Mouse (Mus musculus): Measurements from ENCODE around the gene Lurap1. TPM values are rescaled to one million over a fixed set of nuclear protein-coding genes. Genes with fewer than 3 reads are reported as not detected.

Gene Lurap1
- polyA plus RNA-seq, 1 experiment from 2014 or later = 0.16 TPM

GRCm38 (mm10) chr4:116174466-116175116 is 23.5 kb upstream of the Lurap1 start:
- Histone ChIP-seq H3K9me3 (replicated peaks) (no peaks in the 10 kb centered on the region), H3K4me1 (replicated peaks) (peaks cover 35% of the 10 kb centered on the region), H3K4me3 (replicated peaks) (no peak overlapping the region), H3K4me2 (no peak overlapping the region), H3K27me3 (peaks cover 28% of the 10 kb centered on the region), H3K27ac (replicated peaks) (no peak overlapping the region), H3K36me3 (replicated peaks) (no peaks in the 10 kb centered on the region), H3K9ac (no peak overlapping the region)
- no peak for ATAC-seq (ENCODE audit: insufficient read depth)
- 35% methylated on average over 6 of the region's 6 CpGs for WGBS (ENCODE audit: insufficient replicate concordance)

DNA sequence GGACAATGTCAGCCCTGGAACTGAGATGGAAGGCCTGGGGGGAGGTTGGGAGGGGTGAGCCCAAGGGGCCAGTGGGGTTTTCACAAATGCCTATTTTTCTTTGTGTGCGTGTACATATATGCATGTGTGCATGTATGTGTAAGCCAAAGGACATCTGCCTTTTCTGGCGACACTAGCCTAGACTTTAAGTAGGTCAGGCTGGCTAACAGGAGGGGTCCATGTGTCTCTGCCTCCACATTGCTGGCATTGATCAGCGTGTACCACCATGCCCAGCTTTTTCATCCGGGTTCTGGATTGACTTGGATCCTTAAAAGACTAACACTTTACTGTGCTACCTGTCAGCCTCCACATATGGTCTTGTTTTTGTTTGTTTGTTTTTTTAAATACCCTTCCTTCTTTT is 22.6 kb upstream of the Lurap1 start:
- 76% methylated on average over 4 of the region's 4 CpGs for WGBS (ENCODE audit: insufficient replicate concordance)
- no peaks in the 10 kb centered on the region for H3K9me3 ChIP-seq (replicated peaks)
- H3K27ac ChIP-seq (replicated peaks) = no peak overlapping the region
- H3K36me3 ChIP-seq (replicated peaks) = no peaks in the 10 kb centered on the region
- ATAC-seq (ENCODE audit: insufficient read depth) = no peak
- peaks cover 35% of the 10 kb centered on the region for H3K4me1 ChIP-seq (replicated peaks)
- H3K4me2 ChIP-seq = no peak overlapping the region
- H3K4me3 ChIP-seq (replicated peaks) = no peak overlapping the region
- no peak overlapping the region for H3K9ac ChIP-seq
- H3K27me3 ChIP-seq = peaks cover 20% of the 10 kb centered on the region

DNA sequence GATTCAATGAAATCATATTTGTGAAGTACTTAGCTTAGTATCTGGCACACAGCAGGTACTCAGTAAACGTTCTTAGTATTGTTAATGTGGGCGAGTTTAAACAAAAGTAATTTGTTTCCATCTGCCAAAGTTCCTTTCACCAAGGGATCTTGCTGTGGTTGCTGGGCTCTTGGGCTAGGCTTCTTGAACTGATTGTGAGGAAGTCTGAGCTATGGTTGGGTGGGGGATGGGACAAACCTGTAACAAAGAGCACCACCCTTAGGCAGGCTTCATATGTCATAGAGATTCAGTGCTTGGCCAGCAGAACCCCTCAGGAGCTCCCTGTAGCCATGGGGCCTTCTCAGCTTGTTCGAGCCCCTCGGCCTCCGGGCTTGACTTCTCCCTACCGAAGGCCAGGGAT is 21.9 kb upstream of the Lurap1 start, which contains the start of the genes 1700042G07Rik and Gm49337:
TSS of gene 1700042G07Rik (plus strand) at position 301 of the 400 bp plus-strand sequence.
TSS of gene Gm49337 (plus strand) at position 313 of the 400 bp plus-strand sequence.
- no peak for ATAC-seq (ENCODE audit: insufficient read depth)

DNA sequence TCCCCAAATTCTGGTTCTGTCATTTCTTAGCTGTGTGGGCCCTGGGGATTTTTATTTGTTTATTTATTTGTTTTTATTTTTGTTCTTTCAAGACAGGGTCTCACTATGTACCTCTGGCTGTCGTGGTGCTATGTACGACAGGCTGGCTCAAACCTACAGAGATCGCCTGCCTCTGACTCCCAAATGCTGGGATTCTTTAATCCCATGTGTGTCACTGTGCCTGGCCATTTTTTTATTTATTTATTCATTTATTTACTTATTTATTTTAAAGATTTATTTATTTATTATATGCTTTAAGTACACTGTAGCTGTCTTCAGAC is 18.2 kb upstream of the Lurap1 start:
- no peak for ATAC-seq (ENCODE audit: insufficient read depth)
- Histone ChIP-seq H3K4me1 (replicated peaks) (peaks cover 9% of the 10 kb centered on the region), H3K27me3 (0 out of 2 replicates have a peak, but pooled peaks cover 4% of the 10 kb centered on the region), H3K36me3 (replicated peaks) (no peaks in the 10 kb centered on the region), H3K9ac (no peak overlapping the region), H3K4me3 (replicated peaks) (no peak overlapping the region), H3K4me2 (no peak overlapping the region), H3K27ac (replicated peaks) (no peak overlapping the region), H3K9me3 (replicated peaks) (no peaks in the 10 kb centered on the region)
- 63% methylated on average over 3 of the region's 3 CpGs for WGBS (ENCODE audit: insufficient replicate concordance)

More for the DNA sequence above, 21.9 kb upstream of the Lurap1 start, which contains the start of the genes 1700042G07Rik and Gm49337:
- Histone ChIP-seq H3K27me3 (peaks cover 16% of the 10 kb centered on the region), H3K36me3 (replicated peaks) (no peaks in the 10 kb centered on the region), H3K4me1 (replicated peaks) (peaks cover 35% of the 10 kb centered on the region), H3K9me3 (replicated peaks) (no peaks in the 10 kb centered on the region), H3K9ac (no peak within 1 kb of the TSS), H3K4me3 (replicated peaks) (no peak within 1 kb of the TSS), H3K4me2 (no peak within 1 kb of the TSS), H3K27ac (replicated peaks) (no peak within 1 kb of the TSS)
- 70% methylated on average over 6 of the region's 6 CpGs for WGBS (ENCODE audit: insufficient replicate concordance)

GRCm38 (mm10) chr4:116168617-116169352 is 17.6 kb upstream of the Lurap1 start:
- H3K4me3 ChIP-seq (replicated peaks) = no peak overlapping the region
- 0 out of 2 replicates have a peak, but pooled peaks cover 4% of the 10 kb centered on the region for H3K27me3 ChIP-seq
- H3K27ac ChIP-seq (replicated peaks) = no peak overlapping the region
- WGBS (ENCODE audit: insufficient replicate concordance) = 62% methylated on average over 7 of the region's 8 CpGs
- no peaks in the 10 kb centered on the region for H3K36me3 ChIP-seq (replicated peaks)
- no peak for ATAC-seq (ENCODE audit: insufficient read depth)
- H3K9me3 ChIP-seq (replicated peaks) = no peaks in the 10 kb centered on the region
- H3K4me1 ChIP-seq (replicated peaks) = peaks cover 5% of the 10 kb centered on the region; the same call in 1 of the 2 replicates
- no peak overlapping the region for H3K4me2 ChIP-seq
- H3K9ac ChIP-seq = no peak overlapping the region

GRCm38 (mm10) chr4:116167404-116167803 is 16.3 kb upstream of the Lurap1 start, which contains the start of gene Tspan1:
Gene Tspan1, minus strand, starts transcription at chr4:116167601.
- 23% methylated on average over 7 of the region's 7 CpGs for WGBS (ENCODE audit: insufficient replicate concordance)
- H3K9me3 ChIP-seq (replicated peaks) = no peaks in the 10 kb centered on the region
- H3K4me1 ChIP-seq (replicated peaks) = peaks cover 9% of the 10 kb centered on the region; the same call in 1 of the 2 replicates
- H3K4me2 ChIP-seq = no peak within 1 kb of the TSS
- no peak within 1 kb of the TSS for H3K4me3 ChIP-seq (replicated peaks)
- H3K27me3 ChIP-seq = 0 out of 2 replicates have a peak, but pooled peaks cover 4% of the 10 kb centered on the region
- no peak for ATAC-seq (ENCODE audit: insufficient read depth)
- no peak within 1 kb of the TSS for H3K9ac ChIP-seq
- no peaks in the 10 kb centered on the region for H3K36me3 ChIP-seq (replicated peaks)
- no peak within 1 kb of the TSS for H3K27ac ChIP-seq (replicated peaks)

GRCm38 (mm10) chr4:116165708-116166407 is 14.7 kb upstream of the Lurap1 start:
- Histone ChIP-seq H3K27ac (replicated peaks) (no peak overlapping the region), H3K4me3 (replicated peaks) (no peak overlapping the region), H3K4me1 (replicated peaks) (peaks cover 11% of the 10 kb centered on the region; the same call in 1 of the 2 replicates), H3K9ac (no peak overlapping the region), H3K36me3 (replicated peaks) (no peaks in the 10 kb centered on the region), H3K4me2 (no peak overlapping the region), H3K9me3 (replicated peaks) (no peaks in the 10 kb centered on the region), H3K27me3 (0 out of 2 replicates have a peak, but pooled peaks cover 4% of the 10 kb centered on the region)
- ATAC-seq (ENCODE audit: insufficient read depth) = no peak
- WGBS (ENCODE audit: insufficient replicate concordance) = 39% methylated on average over 8 of the region's 8 CpGs

- Histone ChIP-seq H3K9me3 (replicated peaks) (no peaks in the 10 kb centered on the region), H3K36me3 (replicated peaks) (no peaks in the 10 kb centered on the region), H3K4me3 (replicated peaks) (no peak overlapping the region), H3K4me1 (replicated peaks) (peaks cover 11% of the 10 kb centered on the region; the same call in 1 of the 2 replicates), H3K27me3 (0 out of 2 replicates have a peak, but pooled peaks cover 4% of the 10 kb centered on the region), H3K9ac (no peak overlapping the region), H3K4me2 (no peak overlapping the region), H3K27ac (replicated peaks) (no peak overlapping the region)
- ATAC-seq (ENCODE audit: insufficient read depth) = no peak
- WGBS (ENCODE audit: insufficient replicate concordance) = 58% methylated on average over 2 of the region's 2 CpGs
Measured at GRCm38 (mm10) chr4:116164759-116165554, 13.8 kb upstream of the Lurap1 start.

DNA sequence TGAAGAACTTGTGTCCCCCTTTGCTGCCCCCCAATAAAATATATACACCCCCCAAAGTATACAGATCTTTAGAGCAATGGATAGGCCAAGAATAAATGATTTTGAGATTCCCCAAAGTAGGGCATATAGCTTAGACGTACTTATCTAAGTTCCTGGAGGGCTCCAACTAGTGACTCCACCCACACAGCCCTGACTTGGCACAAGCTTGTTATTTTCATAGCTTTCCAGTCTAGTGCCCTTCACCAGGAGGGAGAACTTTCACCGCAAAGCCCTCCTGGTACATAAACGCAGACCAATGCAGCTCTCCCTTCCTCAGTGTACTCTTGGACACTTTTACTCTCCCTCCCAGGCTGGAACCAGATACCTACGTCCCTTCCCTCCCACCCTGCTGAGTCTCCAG is 11.0 kb upstream of the Lurap1 start:
- Histone ChIP-seq H3K4me1 (replicated peaks) (peaks cover 6% of the 10 kb centered on the region; the same call in 1 of the 2 replicates), H3K27me3 (0 out of 2 replicates have a peak, but pooled peaks cover 4% of the 10 kb centered on the region), H3K9ac (no peak overlapping the region), H3K4me3 (replicated peaks) (no peak overlapping the region), H3K4me2 (no peak overlapping the region), H3K36me3 (replicated peaks) (peaks cover 22% of the 10 kb centered on the region), H3K27ac (replicated peaks) (no peak overlapping the region), H3K9me3 (replicated peaks) (no peaks in the 10 kb centered on the region)
- WGBS (ENCODE audit: insufficient replicate concordance) = 51% methylated on average over 4 of the region's 4 CpGs
- ATAC-seq (ENCODE audit: insufficient read depth) = no peak; the same call in 1 of the 2 replicates

DNA sequence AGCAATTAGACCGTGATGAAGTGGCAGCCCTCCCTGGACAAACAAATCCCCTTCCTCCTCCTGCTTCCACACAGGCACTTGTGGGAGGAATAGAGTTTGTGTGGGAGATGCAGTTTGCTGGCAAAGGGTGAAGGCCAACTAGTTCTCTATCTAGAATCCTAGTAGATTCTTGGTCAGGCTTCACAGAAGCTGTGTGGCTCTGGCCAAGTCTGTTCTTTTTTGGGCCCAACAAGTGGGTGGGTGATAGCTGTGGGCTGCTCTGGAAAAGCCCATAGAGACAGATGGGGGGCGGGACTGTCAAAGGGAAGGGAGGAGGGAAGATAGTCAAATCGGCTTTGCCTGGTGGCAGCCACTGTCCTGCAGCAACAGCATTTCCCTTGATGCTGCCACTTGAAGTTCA is 9.6 kb upstream of the Lurap1 start:
- Histone ChIP-seq H3K27me3 (no peaks in the 10 kb centered on the region), H3K9ac (no peak overlapping the region), H3K36me3 (replicated peaks) (peaks cover 35% of the 10 kb centered on the region), H3K4me1 (replicated peaks) (peaks cover 6% of the 10 kb centered on the region; the same call in 1 of the 2 replicates), H3K9me3 (replicated peaks) (no peaks in the 10 kb centered on the region), H3K4me2 (no peak overlapping the region), H3K4me3 (replicated peaks) (no peak overlapping the region), H3K27ac (replicated peaks) (no peak overlapping the region)
- ATAC-seq (ENCODE audit: insufficient read depth) = no peak
- 58% methylated on average over 3 of the region's 3 CpGs for WGBS (ENCODE audit: insufficient replicate concordance)
